Mouse (Mus musculus) B cell, adult 2 months (primary cell): ENCODE data around the gene Apbb1.

ENCODE experiments used
- DNase-seq, 2 experiments: peaks; one replicate each; pipeline ENCODE4 v3.0.0; 2022

Gene Apbb1

GRCm38 (mm10) chr7:105569512-105570496 is 11.6 kb downstream of the Apbb1 start:
- DNase-seq: no peak

DNA sequence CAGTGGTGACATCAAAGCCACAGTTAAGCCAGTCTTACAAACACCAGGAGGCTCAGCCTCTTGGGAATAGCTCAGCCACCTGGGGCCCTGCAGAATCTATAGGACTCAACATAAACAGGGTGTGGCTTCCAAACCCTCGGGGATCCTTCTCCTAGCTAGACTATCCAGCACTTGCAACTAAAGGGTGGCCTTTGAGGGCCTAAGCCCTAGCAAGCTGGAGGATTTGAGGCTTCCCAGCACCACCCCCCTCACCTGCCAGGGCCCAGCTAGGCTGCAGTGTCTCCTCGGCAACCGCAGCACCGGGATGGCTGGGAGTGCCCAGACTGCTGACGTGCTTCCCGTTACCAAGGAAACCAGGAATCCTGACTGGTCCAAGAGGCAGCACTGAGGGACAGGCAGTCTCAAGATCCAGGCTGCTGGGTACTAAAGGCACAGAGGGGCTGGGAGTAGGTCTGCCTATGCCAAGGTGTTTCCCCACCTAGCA is 12.4 kb downstream of the Apbb1 start:
- no peak for DNase-seq

GRCm38 (mm10) chr7:105568583-105568982 is 12.9 kb downstream of the Apbb1 start:
- DNase-seq: no peak

DNA sequence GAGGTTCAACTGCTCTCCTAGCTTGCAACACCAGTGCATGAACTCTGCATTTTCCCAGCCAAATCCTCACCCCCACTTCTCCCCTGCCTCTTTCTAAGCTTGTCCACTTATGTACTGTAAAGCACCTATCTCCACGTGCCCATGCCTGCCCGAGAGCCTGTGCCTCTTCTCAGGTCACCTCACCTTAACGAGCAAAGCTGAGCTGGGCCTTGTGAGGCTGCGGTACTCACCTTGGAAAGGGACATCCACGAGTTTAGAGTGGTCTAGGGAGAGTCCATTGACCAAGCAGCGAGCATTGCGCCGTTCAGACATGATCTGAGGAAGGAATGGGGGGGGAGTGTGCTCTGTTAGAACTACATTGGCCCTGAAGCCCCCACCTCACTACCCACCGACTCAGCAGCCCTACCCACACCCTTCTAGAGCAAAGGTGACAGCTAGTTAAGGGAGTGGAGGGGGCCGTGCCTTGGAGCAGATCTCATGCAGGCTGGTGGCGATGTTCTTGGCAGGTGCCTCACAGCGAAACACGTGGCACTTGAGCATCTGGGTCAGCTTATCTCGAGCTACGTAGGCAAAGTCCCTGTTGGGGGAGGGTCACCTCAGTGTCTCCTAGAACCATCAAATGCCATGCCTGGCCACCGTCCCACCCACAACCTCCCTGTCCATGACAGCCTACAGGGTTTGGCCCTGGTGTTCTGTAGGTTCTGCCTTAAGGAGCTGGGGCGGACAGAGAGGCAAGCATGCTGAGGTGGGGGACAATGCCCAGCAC is 16.2 kb downstream of the Apbb1 start:
- no peak for DNase-seq

DNA sequence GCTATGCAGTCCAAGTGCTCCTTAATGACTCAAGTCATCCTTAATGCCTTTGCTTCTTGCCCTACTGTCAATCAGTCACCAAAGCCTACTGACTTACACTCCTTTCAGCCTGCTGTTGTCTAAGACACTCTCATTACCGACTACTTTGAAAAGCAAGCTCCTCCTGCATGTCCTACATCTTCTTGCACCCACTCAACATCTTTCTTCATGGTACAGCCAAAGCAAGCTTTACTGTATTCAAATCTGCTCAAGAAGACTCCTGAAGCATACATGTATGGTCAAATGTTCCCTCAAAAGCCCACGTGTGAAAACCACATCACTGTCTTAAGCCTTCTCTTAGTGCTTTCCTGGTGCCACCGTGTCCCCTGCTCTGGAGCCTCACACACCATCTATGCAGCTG is 18.1 kb downstream of the Apbb1 start:
- no peak for DNase-seq

DNA sequence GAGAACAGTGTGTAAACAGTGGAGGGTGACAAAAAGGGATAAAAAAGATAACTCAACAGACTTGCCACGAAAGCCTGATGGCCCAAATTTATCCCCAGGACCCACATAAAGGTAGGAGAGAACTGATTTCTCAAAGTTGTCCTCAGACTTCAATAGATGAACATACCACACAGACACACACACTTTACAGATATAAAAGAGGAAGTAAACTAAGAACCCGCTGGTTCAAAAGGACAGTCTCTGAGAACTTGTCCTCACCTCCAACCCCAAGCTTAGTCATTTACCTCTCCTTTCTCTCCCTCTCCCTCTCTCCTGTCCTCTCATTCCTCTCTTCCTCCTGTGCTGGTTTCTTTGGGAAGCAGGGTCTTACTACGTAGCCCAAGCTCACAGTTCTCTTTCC is 19.1 kb downstream of the Apbb1 start:
- no peak for DNase-seq

GRCm38 (mm10) chr7:105559016-105559415 is 22.4 kb downstream of the Apbb1 start:
- no peak for DNase-seq

DNA sequence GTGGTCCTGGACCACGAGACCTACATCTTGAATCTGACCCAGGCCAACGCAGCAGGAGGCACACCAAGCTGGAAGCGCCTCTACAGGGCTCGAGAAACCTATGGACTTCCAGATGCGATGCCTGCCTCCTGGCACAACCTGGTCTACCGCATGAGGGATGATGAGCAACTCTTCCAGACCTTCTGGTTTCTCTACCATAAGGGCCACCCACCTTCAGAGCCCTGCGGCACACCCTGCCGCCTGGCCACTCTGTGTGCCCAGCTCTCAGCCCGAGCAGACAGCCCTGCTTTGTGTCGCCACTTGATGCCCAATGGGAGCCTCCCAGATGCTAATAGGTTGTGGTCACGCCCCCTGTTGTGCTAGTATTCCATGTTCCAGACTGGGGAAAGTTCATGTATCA is 23.8 kb downstream of the Apbb1 start:
- no peak for DNase-seq

DNA sequence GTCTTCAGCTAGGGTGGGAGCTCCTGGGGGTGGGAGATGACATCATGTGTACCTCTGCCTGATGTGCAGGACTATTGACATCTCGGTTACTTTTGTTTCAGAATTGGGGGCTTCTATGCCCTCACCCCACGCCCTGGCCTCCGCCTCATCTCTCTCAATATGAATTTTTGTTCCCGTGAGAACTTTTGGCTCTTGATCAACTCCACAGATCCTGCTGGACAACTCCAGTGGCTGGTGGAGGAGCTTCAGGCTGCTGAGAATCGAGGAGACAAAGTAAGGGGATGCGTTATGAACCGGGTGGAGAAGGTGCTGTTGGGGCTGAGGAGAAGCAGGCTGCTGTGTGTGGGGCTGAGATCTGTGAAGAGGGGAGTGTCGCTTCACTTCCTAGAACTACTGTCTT is 25.0 kb downstream of the Apbb1 start:
- DNase-seq: no peak

DNA sequence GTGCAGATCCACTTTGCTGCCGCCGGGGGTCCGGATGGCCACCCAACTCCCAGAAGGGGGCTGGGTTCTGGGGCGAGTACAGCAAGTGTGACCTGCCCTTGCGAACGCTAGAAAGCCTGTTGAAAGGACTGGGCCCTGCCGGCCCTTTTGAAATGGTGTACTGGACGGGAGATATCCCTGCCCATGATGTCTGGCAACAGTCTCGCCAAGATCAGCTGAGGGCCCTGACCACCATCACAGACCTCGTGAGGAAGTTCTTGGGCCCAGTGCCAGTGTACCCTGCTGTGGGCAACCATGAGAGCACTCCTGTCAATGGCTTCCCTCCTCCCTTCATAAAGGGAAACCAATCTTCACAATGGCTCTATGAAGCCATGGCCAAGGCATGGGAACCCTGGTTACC is 25.9 kb downstream of the Apbb1 start:
- DNase-seq: no peak

GRCm38 (mm10) chr7:105554212-105554942 is 27.1 kb downstream of the Apbb1 start, which contains the start of gene Smpd1:
TSS of gene Smpd1 (plus strand) at chr7:105554360.
- DNase-seq: peak; percentile 89 to 90

DNA sequence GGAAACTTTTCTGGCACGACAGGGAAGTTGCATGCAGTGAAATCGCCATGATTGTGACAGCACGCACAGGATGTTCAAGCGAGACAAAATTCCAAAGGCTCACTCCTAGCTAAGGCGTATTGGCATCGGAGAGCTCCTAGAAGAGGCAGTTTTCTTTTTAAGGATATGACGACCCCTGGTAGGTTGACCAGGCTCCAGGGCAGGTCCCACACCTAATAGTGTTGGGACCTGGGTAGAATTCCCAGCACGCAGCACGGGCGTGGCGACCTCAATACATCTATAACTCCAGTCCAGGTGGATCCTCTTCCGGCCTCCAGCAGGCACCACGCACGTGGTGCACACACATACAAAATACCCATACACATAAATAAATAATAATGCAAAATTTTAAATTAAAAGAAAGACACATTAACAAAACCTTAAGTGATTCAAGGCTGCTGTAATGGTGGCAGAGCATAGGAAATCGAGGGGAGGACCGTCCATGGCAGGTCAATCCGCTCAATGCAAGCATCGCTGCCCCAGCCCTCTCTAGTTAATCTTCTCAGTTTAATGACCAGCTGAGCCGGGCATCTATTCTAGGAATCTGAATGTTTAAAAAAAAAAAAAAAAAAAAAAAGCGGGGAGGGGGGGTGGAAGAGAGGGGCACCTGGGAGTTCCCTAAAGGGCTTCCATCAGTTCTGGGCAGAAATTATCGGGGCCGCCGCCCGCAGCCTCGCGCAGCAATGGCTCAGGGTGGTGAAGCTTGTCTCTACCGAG is 27.8 kb downstream of the Apbb1 start:
- DNase-seq: no peak

DNA sequence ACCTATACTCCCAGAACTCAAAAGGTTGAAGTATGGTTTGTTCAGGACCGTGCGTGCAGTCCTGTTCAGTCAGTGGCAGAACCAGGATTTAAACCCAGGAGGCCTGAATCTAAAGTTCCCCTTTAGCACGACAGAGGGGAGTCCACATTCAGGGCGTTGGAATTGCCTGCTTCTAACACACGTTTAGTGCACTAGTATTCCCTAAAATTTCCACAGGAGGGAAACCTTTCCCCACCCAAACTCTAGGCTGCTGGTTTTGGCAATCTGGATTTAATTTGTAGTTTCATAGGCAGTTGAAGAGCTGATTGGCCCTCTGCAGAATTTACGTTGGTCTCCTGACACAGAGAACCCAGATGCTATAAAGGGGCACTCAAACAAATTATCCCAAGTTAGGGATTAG is 32.4 kb downstream of the Apbb1 start:
- DNase-seq: no peak

- no peak for DNase-seq
Observed at GRCm38 (mm10) chr7:105547970-105548369, 33.5 kb downstream of the Apbb1 start.

DNA sequence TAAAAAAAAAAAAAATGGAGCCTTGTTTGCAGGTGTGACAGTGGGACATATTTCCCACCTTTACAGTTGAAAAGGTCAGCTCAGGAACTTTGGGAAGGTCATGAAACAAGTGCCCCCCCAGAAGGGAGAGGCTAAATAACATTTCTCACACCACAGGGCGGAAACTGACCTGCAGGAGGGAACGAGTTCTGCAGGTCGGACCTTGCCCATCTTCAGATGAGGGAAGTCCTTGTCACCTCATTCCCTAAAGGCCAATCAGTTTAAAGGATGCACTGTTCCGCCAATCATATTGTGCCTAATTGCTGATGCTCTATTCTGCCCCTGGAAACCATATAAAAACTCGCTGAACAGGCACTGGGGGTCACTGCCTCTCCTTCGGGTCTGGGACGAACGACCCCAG is 35.5 kb downstream of the Apbb1 start:
- DNase-seq: no peak

- peak; percentile 31 to 37 for DNase-seq
Observed at GRCm38 (mm10) chr7:105534162-105534561, 47.3 kb downstream of the Apbb1 start.

- no peak for DNase-seq
Observed at GRCm38 (mm10) chr7:105528094-105528493, 53.4 kb downstream of the Apbb1 start.

- no peak for DNase-seq
Observed at GRCm38 (mm10) chr7:105527306-105527937, 54.0 kb downstream of the Apbb1 start.

- DNase-seq: no peak
Observed at GRCm38 (mm10) chr7:105524222-105524621, 57.2 kb downstream of the Apbb1 start.

DNA sequence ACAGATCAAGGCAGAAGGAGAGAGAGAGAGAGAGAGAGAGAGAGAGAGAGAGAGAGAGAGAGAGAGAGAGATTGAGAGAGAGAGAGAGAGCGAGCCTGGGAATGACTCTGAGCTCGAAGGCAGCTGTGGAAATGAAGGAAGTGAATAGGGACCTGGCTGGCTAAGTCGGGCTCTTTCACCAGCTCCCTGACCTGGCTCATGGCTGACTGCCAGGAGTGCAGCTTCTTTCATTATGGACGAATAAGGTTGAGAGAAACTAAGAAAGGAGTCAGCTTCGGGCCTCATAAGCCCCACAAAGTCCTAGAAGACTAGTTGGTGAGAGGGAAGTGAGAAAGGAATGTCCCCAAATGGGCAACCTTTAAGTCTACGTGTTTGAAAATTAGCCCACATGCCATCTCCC is 61.3 kb downstream of the Apbb1 start:
- no peak for DNase-seq

DNA sequence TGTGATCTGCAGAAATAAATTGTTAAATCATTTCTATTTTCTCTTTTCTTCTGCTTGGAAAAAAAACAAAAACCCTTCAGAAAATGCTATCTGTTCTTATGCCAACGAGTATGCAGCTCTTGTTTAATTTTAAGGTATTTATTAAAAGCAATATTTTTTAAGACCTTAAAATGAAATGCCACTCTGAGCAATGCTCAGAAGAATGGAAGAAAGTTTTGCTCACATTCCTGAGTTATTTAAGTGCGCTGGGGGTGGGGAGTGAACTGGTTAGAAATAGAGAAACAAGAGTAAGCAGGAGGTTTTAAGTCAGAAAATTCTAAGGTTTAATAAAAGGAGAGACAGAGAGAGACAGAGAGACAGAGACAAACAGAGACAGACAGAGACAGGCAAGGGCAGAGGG is 61.7 kb downstream of the Apbb1 start:
- no peak for DNase-seq

GRCm38 (mm10) chr7:105519336-105519735 is 62.1 kb downstream of the Apbb1 start:
- DNase-seq: no peak
